Mouse (Mus musculus) heart, adult 2 months (tissue): ENCODE data around the gene Tnrc18.

ENCODE experiments used
- CTCF ChIP-seq: fragments of 200-600 bp; IDR thresholded peaks from 2 replicates; pipeline ENCODE4 v1.8.1; 2022; ENCODE audit warnings: antibody characterized with exemption, mild to moderate bottlenecking, moderate library complexity
- EP300 ChIP-seq: fragments of 200-500 bp; IDR thresholded peaks from 2 replicates; pipeline ENCODE4 v1.6.1; 2011; ENCODE audit warnings: low read depth, low read length, control low read depth; ENCODE audit not compliant: insufficient read depth
- POLR2A ChIP-seq: fragments of 200-500 bp; IDR thresholded peaks from 2 replicates; pipeline ENCODE4 v1.6.1; 2011; ENCODE audit warnings: mild to moderate bottlenecking, low read depth, low read length, control low read depth; ENCODE audit not compliant: insufficient read depth

GRCm38 (mm10) chr5:142854877-142855276, 37.4 kb upstream of the Tnrc18 start:
- no peak for TF ChIP-seq POLR2A
- peak; percentile 67 for TF ChIP-seq CTCF
- TF ChIP-seq EP300, result no peak
